Mouse (Mus musculus): ENCODE data around the gene Coa4. TPM values are rescaled to one million over a fixed set of nuclear protein-coding genes. Genes with fewer than 3 reads are reported as not detected.

Coa4 gene
- polyA plus RNA-seq, 1 experiment from 2014 or later = 26.6 TPM

DNA sequence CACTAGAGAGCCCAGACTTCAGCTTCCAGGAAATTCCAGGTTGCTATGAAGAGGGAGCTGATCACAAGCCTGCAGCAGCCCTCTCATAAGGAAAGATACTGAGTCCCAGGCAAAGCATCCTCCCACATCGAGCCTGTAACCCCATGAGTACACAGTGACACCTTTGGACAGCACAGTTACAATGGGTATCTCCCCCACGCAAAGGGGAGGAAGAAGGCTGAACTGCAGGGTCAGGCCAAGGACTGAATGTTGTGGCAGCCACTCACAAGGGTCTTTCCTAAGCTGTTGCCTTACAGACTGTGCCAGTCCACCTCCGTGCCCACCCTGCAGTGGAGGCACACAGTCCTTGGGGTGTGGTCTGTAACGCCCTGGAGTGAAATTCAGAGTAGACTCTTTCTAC is 30.4 kb upstream of the Coa4 start:
- 64% methylated on average over 4 of the region's 4 CpGs for WGBS
- H3K27ac ChIP-seq (replicated peaks in 1 of 2; ENCODE audit: control insufficient read depth in 1 of 2, insufficient read depth in 1 of 2, low read depth in 2 of 2, low read length in 2 of 2) = no peak overlapping the region
- ATAC-seq (ENCODE audit: insufficient number of reproducible peaks, insufficient read depth, low FRiP score, low read depth) = no peak

DNA sequence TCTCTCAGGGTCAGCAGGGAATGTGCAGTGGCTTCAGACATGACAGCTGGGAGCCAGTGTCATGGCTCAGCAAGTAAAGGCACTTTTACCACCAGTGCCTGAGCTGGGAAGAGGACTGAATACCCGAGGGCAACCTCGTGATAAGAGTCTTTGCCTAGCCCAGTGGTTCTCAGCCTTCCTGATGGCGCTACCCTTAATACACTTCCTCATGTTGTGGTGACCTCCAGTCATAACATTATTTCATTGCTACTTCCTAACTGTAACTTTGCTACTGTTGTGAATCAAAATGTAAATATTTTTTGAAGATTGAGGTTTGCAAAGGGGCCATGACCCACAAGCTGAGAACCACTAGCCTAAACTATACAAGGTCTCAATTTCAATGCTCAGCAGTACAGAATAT is 28.2 kb upstream of the Coa4 start:
- no peaks in the 10 kb centered on the region for H3K36me3 ChIP-seq (ENCODE audit: control insufficient read depth, insufficient read depth, low read length)
- WGBS = 56% methylated on average over 3 of the region's 3 CpGs
- no peak for ATAC-seq (ENCODE audit: insufficient number of reproducible peaks, insufficient read depth, low FRiP score, low read depth)

More for the DNA sequence above, 30.4 kb upstream of the Coa4 start:
- Histone ChIP-seq H3K9me3 (ENCODE audit: control insufficient read depth, low read length) (no peaks in the 10 kb centered on the region), H3K9ac (ENCODE audit: low read length) (no peak overlapping the region), H3K4me1 (ENCODE audit: control insufficient read depth in 2 of 2, insufficient read depth in 2 of 2, low read length in 2 of 2) (no peaks in the 10 kb centered on the region), H3K4me3 (ENCODE audit: control insufficient read depth in 1 of 2, insufficient read depth in 1 of 2, low read depth in 1 of 2, low read length in 2 of 2) (no peak overlapping the region), H3K27me3 (ENCODE audit: control insufficient read depth, insufficient read depth, low read length) (no peaks in the 10 kb centered on the region), H3K4me2 (ENCODE audit: low read length) (no peak overlapping the region), H3K36me3 (ENCODE audit: control insufficient read depth, insufficient read depth, low read length) (no peaks in the 10 kb centered on the region)

GRCm38 (mm10) chr7:100511602-100512001 is 25.3 kb upstream of the Coa4 start:
- WGBS = 63% methylated on average over 8 of the region's 8 CpGs
- H3K4me3 ChIP-seq (ENCODE audit: control insufficient read depth in 1 of 2, insufficient read depth in 1 of 2, low read depth in 1 of 2, low read length in 2 of 2) = no peak overlapping the region
- ATAC-seq (ENCODE audit: insufficient number of reproducible peaks, insufficient read depth, low FRiP score, low read depth) = no peak

More for the DNA sequence above, 28.2 kb upstream of the Coa4 start:
- Histone ChIP-seq H3K27me3 (ENCODE audit: control insufficient read depth, insufficient read depth, low read length) (no peaks in the 10 kb centered on the region; the same call in 1 of the 2 replicates), H3K4me3 (ENCODE audit: control insufficient read depth in 1 of 2, insufficient read depth in 1 of 2, low read depth in 1 of 2, low read length in 2 of 2) (no peak overlapping the region), H3K9ac (ENCODE audit: low read length) (no peak overlapping the region), H3K4me2 (ENCODE audit: low read length) (no peak overlapping the region), H3K27ac (replicated peaks in 1 of 2; ENCODE audit: control insufficient read depth in 1 of 2, insufficient read depth in 1 of 2, low read depth in 2 of 2, low read length in 2 of 2) (no peak overlapping the region), H3K4me1 (ENCODE audit: control insufficient read depth in 2 of 2, insufficient read depth in 2 of 2, low read length in 2 of 2) (no peaks in the 10 kb centered on the region), H3K9me3 (ENCODE audit: control insufficient read depth, low read length) (no peaks in the 10 kb centered on the region)

GRCm38 (mm10) chr7:100514573-100514972 is 22.3 kb upstream of the Coa4 start, which contains the start of gene Dnajb13:
Dnajb13 (minus strand) TSS chr7:100514960.
- WGBS = 44% methylated on average over 11 of the region's 11 CpGs
- Histone ChIP-seq H3K27ac (replicated peaks in 1 of 2; ENCODE audit: control insufficient read depth in 1 of 2, insufficient read depth in 1 of 2, low read depth in 2 of 2, low read length in 2 of 2) (no peak within 1 kb of the TSS), H3K4me1 (ENCODE audit: control insufficient read depth in 2 of 2, insufficient read depth in 2 of 2, low read length in 2 of 2) (peaks cover 0 to 2% of the 10 kb centered on the region in 2 experiments; a peak in 1 of 4 replicates), H3K4me2 (ENCODE audit: low read length) (0 out of 2 replicates have a peak within 1 kb of the TSS, but pooled peaks have one; percentile 7), H3K36me3 (ENCODE audit: control insufficient read depth, insufficient read depth, low read length) (no peaks in the 10 kb centered on the region), H3K9me3 (ENCODE audit: control insufficient read depth, low read length) (no peaks in the 10 kb centered on the region), H3K27me3 (ENCODE audit: control insufficient read depth, insufficient read depth, low read length) (no peaks in the 10 kb centered on the region; the same call in 1 of the 2 replicates), H3K9ac (ENCODE audit: low read length) (no peak within 1 kb of the TSS), H3K4me3 (ENCODE audit: control insufficient read depth in 1 of 2, insufficient read depth in 1 of 2, low read depth in 1 of 2, low read length in 2 of 2) (no peak within 1 kb of the TSS)
- no peak for ATAC-seq (ENCODE audit: insufficient number of reproducible peaks, insufficient read depth, low FRiP score, low read depth)

More at GRCm38 (mm10) chr7:100511602-100512001, 25.3 kb upstream of the Coa4 start:
- Histone ChIP-seq H3K27ac (replicated peaks in 1 of 2; ENCODE audit: control insufficient read depth in 1 of 2, insufficient read depth in 1 of 2, low read depth in 2 of 2, low read length in 2 of 2) (no peak overlapping the region), H3K9me3 (ENCODE audit: control insufficient read depth, low read length) (no peaks in the 10 kb centered on the region), H3K27me3 (ENCODE audit: control insufficient read depth, insufficient read depth, low read length) (no peaks in the 10 kb centered on the region; the same call in 1 of the 2 replicates), H3K9ac (ENCODE audit: low read length) (no peak overlapping the region), H3K36me3 (ENCODE audit: control insufficient read depth, insufficient read depth, low read length) (no peaks in the 10 kb centered on the region), H3K4me1 (ENCODE audit: control insufficient read depth in 2 of 2, insufficient read depth in 2 of 2, low read length in 2 of 2) (peaks cover 0 to 2% of the 10 kb centered on the region in 2 experiments; a peak in 1 of 4 replicates), H3K4me2 (ENCODE audit: low read length) (no peak overlapping the region)

DNA sequence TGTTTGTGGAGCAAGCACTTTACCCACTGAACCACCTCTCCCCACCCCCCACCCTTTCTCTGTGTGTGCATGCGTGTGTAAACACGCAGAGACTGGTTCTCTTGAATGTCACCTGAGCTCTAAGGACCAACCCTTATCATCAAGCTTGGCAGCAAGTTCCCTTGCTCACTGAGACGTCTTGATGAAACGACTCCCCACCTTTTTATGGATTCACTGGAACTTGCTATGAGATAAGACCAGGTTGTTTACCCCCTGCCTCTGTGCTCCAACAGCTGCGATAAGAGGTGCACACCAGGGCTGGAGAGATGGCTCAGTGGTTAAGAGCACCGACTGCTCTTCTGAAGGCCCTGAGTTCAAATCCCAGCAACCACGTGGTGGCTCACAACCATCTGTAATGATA is 16.7 kb upstream of the Coa4 start:
- Histone ChIP-seq H3K36me3 (ENCODE audit: control insufficient read depth, insufficient read depth, low read length) (no peaks in the 10 kb centered on the region), H3K4me1 (ENCODE audit: control insufficient read depth in 2 of 2, insufficient read depth in 2 of 2, low read length in 2 of 2) (no peaks in the 10 kb centered on the region), H3K9ac (ENCODE audit: low read length) (no peak overlapping the region), H3K27me3 (ENCODE audit: control insufficient read depth, insufficient read depth, low read length) (no peaks in the 10 kb centered on the region), H3K27ac (replicated peaks in 1 of 2; ENCODE audit: control insufficient read depth in 1 of 2, insufficient read depth in 1 of 2, low read depth in 2 of 2, low read length in 2 of 2) (no peak overlapping the region), H3K9me3 (ENCODE audit: control insufficient read depth, low read length) (no peaks in the 10 kb centered on the region), H3K4me2 (ENCODE audit: low read length) (no peak overlapping the region), H3K4me3 (ENCODE audit: control insufficient read depth in 1 of 2, insufficient read depth in 1 of 2, low read depth in 1 of 2, low read length in 2 of 2) (no peak overlapping the region)
- ATAC-seq (ENCODE audit: insufficient number of reproducible peaks, insufficient read depth, low FRiP score, low read depth) = no peak
- WGBS = 54% methylated on average over 7 of the region's 7 CpGs

- Histone ChIP-seq H3K9ac (ENCODE audit: low read length) (no peak overlapping the region), H3K9me3 (ENCODE audit: control insufficient read depth, low read length) (no peaks in the 10 kb centered on the region), H3K27me3 (ENCODE audit: control insufficient read depth, insufficient read depth, low read length) (no peaks in the 10 kb centered on the region), H3K4me2 (ENCODE audit: low read length) (peak overlapping the region; percentile 31), H3K36me3 (ENCODE audit: control insufficient read depth, insufficient read depth, low read length) (no peaks in the 10 kb centered on the region), H3K4me1 (ENCODE audit: control insufficient read depth in 2 of 2, insufficient read depth in 2 of 2, low read length in 2 of 2) (no peaks in the 10 kb centered on the region), H3K27ac (replicated peaks in 1 of 2; ENCODE audit: control insufficient read depth in 1 of 2, insufficient read depth in 1 of 2, low read depth in 2 of 2, low read length in 2 of 2) (no peak overlapping the region), H3K4me3 (ENCODE audit: control insufficient read depth in 1 of 2, insufficient read depth in 1 of 2, low read depth in 1 of 2, low read length in 2 of 2) (no peak overlapping the region)
- 19% methylated on average over 10 of the region's 10 CpGs for WGBS
- no peak for ATAC-seq (ENCODE audit: insufficient number of reproducible peaks, insufficient read depth, low FRiP score, low read depth)
These were observed 16.1 kb upstream of the Coa4 start for GRCm38 (mm10) chr7:100520663-100521285.

DNA sequence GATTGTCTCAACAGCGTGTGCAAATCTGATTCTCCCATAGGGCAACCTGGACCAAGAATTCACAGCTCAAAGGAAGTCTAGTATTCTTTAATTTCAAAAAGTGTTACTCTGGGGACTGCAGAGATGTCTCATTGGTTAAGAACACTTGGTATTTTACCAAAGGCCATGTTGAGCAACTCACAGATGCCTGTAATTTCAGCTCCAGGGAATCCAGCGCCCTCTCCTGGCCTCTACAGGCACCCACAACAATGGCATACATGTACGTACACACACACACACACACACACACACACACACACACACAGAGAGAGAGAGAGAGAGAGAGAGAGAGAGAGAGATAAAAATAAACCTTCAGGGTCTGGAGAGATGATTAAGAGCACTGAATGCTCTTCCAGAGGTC is 14.6 kb upstream of the Coa4 start:
- Histone ChIP-seq H3K9me3 (ENCODE audit: control insufficient read depth, low read length) (no peaks in the 10 kb centered on the region), H3K36me3 (ENCODE audit: control insufficient read depth, insufficient read depth, low read length) (no peaks in the 10 kb centered on the region), H3K9ac (ENCODE audit: low read length) (no peak overlapping the region), H3K4me3 (ENCODE audit: control insufficient read depth in 1 of 2, insufficient read depth in 1 of 2, low read depth in 1 of 2, low read length in 2 of 2) (no peak overlapping the region), H3K4me2 (ENCODE audit: low read length) (no peak overlapping the region), H3K27ac (replicated peaks in 1 of 2; ENCODE audit: control insufficient read depth in 1 of 2, insufficient read depth in 1 of 2, low read depth in 2 of 2, low read length in 2 of 2) (no peak overlapping the region), H3K4me1 (ENCODE audit: control insufficient read depth in 2 of 2, insufficient read depth in 2 of 2, low read length in 2 of 2) (no peaks in the 10 kb centered on the region), H3K27me3 (ENCODE audit: control insufficient read depth, insufficient read depth, low read length) (no peaks in the 10 kb centered on the region)
- ATAC-seq (ENCODE audit: insufficient number of reproducible peaks, insufficient read depth, low FRiP score, low read depth) = no peak
- WGBS = 74% methylated on average over 3 of the region's 3 CpGs

DNA sequence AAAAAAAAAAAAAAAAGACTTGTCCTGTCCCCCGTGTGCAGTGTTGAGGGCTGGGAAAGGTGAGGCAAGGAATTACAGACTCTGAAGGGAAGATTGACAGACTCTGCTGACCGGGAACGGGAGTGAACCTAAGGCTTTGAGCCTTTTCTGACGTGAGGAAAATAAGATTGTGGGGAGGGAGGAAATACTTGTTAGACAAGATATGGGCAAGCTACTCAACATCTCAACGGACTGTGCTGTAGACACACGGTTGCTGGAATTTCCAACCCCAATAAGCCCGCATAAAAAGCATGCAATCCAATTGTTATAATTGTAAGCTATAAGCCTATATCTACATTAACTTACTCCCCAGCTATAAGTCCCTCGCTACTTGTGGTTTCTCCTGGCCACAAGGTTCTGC is 12.2 kb upstream of the Coa4 start:
- no peak overlapping the region for H3K9ac ChIP-seq (ENCODE audit: low read length)
- no peaks in the 10 kb centered on the region for H3K4me1 ChIP-seq (ENCODE audit: control insufficient read depth in 2 of 2, insufficient read depth in 2 of 2, low read length in 2 of 2)
- H3K4me3 ChIP-seq (ENCODE audit: control insufficient read depth in 1 of 2, insufficient read depth in 1 of 2, low read depth in 1 of 2, low read length in 2 of 2) = no peak overlapping the region
- ATAC-seq (ENCODE audit: insufficient number of reproducible peaks, insufficient read depth, low FRiP score, low read depth) = no peak
- H3K4me2 ChIP-seq (ENCODE audit: low read length) = no peak overlapping the region
- no peaks in the 10 kb centered on the region for H3K9me3 ChIP-seq (ENCODE audit: control insufficient read depth, low read length)
- no peak overlapping the region for H3K27ac ChIP-seq (replicated peaks in 1 of 2; ENCODE audit: control insufficient read depth in 1 of 2, insufficient read depth in 1 of 2, low read depth in 2 of 2, low read length in 2 of 2)
- no peaks in the 10 kb centered on the region for H3K36me3 ChIP-seq (ENCODE audit: control insufficient read depth, insufficient read depth, low read length)
- 57% methylated on average over 8 of the region's 8 CpGs for WGBS
- no peaks in the 10 kb centered on the region for H3K27me3 ChIP-seq (ENCODE audit: control insufficient read depth, insufficient read depth, low read length)

All from heart, embryonic 14.5 days (tissue).